Mouse (Mus musculus): ENCODE results near the gene Rab23. TPM values are rescaled to one million over a fixed set of nuclear protein-coding genes. Genes with fewer than 3 reads are reported as not detected.
"Not testable (repeated sequence)": the region's sequence is repeated elsewhere in the genome, so short reads cannot be mapped to it uniquely, and the experiment has no call there.

The Rab23 gene
- polyA plus RNA-seq, 3 experiments from 2014 or later: 6.7 to 7.5 (median 6.8) TPM

DNA sequence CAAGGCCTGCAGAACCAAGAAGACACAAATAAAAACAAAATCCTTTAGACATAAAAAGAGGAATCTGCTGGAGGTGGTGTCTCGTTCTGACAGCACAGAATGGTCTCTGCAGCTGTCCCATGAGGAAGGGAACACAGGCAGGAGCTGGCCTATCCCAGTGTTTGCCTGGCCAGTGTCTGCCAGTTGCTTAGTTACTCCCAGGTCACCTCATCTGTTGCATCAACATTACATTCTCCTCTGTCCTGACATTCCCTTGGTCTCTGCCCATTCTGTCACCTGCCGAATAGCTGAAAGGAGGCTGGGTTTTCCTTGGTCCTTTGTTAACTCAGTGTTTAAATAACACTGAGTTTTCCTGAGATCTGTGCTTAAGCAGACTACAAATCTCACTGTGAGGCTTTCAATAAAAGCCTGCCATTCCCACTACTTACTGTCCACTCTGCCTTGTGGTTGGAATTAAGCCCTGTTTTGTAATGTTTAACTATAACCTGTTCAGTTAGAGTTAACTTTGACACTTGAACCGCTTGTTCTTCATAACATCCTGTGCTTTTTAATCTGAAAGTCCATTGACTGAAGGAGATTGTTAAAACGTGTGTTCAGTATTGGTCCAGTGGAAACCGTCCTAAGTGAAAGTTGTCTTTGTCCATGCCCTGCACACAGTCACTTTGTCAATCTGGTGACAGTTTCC is 14.5 kb downstream of the Rab23 start:
- ATAC-seq: no peak

GRCm38 (mm10) chr1:33738281-33738680 is 18.6 kb downstream of the Rab23 start:
- no peak for ATAC-seq

- ATAC-seq: peak; percentile 42
Observed at GRCm38 (mm10) chr1:33738681-33739278, 19.1 kb downstream of the Rab23 start.

- peak; percentile 86 for ATAC-seq
Observed at GRCm38 (mm10) chr1:33739302-33739701, 19.6 kb downstream of the Rab23 start.

DNA sequence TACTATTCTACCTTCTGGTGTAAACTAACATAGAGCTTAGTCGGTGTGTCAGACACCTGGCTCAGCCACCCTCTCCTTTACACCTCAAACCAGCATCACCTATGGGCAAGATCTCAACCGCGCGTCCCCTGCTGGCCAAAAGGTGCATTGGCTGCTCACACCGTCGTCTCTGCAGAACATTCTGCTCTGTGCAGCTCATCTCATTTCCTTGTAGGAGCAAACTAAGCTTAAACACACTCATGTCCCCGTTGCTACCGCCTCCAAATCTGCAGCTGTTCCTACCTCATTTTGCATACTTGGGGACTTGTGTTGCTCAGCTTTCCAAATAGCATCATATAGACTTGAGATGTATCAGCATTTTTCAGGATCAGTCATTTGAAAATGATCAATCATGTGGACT is 23.2 kb downstream of the Rab23 start:
- ATAC-seq: peak; percentile 63

DNA sequence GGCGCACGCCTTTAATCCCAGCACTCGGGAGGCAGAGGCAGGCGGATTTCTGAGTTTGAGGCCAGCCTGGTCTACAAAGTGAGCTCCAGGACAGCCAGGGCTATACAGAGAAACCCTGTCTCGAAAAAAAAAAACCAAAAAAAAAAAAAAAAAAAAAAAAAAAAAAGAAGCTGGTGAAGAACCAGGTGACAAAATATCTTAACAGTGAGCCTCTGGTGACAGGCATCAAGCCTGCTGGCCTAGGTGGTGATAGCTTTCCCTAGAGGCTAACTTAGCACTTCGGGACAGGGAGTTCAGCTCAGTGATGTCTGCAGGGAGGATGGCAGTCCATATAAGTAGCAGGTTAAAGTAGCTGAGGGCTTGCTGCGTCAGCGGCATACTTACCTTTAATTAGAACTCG is 25.1 kb downstream of the Rab23 start:
- not testable (repeated sequence) for ATAC-seq

GRCm38 (mm10) chr1:33745901-33746300 is 26.2 kb downstream of the Rab23 start:
- no peak for ATAC-seq

DNA sequence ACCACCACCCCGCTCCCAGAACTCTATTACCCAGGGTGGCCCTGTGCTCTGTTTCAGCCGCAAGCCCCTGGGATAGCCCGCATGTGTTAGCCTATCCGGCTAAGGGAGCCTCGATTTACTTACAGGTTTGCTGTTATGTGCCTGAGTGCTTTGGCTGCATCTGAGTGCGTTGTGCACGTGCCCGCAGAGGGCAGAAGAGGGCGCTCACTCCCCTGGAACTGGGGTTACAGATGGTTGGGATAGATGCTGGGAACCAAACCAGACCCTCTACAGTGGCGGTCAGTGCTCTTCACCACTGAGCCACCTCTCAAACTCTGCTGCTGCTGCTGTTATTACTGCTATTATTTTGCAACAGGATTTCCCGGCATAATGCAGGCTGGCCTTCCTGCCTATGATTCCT is 29.4 kb downstream of the Rab23 start:
- no peak for ATAC-seq

DNA sequence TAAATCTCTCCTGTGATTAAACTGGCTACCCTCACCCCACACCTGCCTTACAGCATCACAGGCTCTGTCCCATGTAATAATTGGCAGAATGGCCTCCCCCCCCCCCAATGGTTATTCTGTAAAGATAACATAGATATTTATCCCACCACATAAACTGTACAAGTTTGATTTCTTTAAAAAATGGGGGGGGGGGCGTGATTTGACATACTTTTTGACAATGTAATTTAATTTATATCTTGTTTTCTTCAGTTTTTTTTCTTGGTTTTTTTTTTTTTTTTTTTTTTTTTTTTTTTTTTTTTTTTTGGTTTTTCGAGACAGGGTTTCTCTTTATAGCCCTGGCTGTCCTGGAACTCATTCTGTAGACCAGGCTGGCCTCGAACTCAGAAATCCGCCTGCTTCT is 30.0 kb downstream of the Rab23 start:
- ATAC-seq: not testable (repeated sequence)

DNA sequence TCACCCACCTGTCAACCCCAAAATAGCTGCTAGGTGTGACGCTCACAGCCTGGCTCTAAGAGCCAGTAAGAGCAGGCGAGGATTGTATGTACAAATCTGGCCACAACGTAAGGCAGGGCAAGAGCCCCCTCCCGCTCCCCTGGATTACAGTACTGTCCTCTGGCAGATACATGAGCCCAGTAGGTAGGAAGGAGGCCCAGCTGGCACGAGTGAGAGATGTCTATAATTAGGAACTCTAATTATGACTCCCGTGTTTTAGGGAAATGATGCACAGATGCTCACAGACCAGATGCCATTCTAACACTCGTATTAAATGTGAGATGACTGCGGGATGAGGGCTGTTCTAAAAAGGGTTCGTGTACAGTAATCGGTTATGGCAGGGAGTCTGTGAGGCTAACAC is 31.6 kb downstream of the Rab23 start:
- no peak for ATAC-seq

DNA sequence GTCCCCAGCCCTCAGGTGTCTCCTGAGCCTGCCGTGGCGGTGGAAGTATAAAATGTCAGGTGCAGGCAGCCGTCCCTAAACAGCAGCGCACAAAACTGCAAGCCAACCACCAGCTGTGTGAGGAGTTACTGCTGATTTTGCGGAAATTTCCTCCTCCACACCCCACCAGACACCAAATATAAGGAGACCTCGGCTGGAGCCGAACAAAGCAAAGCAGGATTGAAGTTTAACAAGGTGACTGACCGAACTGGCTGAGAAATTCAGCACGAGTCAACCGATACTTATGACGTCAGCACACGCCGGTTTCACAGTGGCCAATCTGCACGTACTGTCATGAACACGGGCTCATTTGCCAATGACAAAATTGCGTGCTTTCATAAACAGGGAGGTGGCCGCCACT is 34.4 kb downstream of the Rab23 start:
- no peak for ATAC-seq

GRCm38 (mm10) chr1:33754965-33755735 is 35.5 kb downstream of the Rab23 start:
- ATAC-seq: no peak

DNA sequence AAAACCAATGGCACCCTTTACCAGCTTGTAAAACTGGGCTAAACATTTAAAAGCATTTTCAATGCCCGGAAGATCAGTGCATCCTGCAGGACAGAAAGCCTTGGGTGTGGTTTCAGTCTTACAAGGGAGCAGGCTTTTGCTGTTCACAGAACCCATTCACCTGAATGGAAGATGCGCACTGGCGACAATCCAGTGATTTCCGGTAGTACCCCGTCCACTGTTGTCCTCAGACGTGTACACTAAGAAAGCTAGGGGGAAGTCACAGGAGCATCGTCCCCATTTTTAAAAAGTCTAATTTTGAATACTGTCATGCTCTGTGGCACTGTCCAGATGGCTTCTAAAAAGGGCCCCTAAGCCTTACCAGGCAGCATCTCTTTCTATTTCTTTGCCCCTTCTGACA is 36.1 kb downstream of the Rab23 start:
- ATAC-seq: no peak

GRCm38 (mm10) chr1:33756258-33757032 is 36.8 kb downstream of the Rab23 start:
- ATAC-seq: peak; percentile 5

- peak; percentile 44 for ATAC-seq
Observed at GRCm38 (mm10) chr1:33757033-33757413, 37.3 kb downstream of the Rab23 start.

DNA sequence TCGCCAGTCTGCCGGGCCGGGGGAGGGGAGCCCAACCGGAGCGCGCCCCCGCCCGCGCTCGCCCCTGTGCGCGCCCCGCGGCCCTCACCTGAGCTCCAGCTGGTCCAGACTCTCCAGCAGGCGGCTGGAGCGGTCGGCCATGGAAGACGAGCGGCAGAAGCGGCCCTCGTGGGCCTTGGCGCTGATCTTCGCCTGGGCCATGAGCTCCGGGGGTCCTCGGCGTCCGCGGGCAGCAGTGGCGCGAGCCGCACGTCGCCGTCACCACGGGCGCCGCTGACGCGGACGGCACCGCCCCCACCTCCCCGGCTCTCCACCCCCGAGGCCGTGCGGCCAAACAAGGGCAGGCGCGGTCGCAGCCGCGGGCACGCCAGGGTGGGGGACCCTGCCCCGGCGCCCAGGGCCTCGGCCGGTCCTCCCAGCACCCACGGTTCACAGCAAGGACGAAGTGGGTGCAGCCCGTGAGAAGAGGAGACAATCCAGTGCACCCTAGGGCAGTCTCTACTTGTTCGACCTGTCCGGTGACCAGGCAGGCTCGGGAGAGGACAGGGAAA is 37.9 kb downstream of the Rab23 start, which contains the start of gene Bag2:
Bag2 (minus strand) TSS at position 305 of the 551 bp plus-strand sequence.
- peak; percentile 45 for ATAC-seq

DNA sequence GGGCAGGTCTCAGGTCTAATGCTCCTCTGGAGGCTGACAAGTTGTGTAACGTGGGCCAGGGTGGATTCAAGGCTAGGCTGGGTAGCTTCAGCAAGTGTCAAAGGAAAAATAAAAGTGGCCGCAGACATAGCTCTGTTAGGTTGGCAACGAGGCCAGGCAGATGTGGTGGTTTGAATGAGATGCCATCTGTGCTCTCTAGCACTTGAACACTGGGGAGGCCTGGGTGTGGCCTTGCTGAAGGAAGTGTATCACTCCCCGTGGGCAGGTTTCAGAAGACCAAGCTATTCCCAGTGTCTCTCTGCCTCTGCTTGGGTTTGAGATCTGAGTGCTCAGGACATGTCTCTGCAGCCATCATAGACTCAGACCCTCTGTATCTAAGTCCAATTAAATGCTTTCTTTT is 38.8 kb downstream of the Rab23 start:
- no peak for ATAC-seq

- no peak for ATAC-seq
Observed at GRCm38 (mm10) chr1:33763826-33764225, 44.1 kb downstream of the Rab23 start.

- no peak for ATAC-seq
Observed at GRCm38 (mm10) chr1:33765468-33766080, 45.9 kb downstream of the Rab23 start.

DNA sequence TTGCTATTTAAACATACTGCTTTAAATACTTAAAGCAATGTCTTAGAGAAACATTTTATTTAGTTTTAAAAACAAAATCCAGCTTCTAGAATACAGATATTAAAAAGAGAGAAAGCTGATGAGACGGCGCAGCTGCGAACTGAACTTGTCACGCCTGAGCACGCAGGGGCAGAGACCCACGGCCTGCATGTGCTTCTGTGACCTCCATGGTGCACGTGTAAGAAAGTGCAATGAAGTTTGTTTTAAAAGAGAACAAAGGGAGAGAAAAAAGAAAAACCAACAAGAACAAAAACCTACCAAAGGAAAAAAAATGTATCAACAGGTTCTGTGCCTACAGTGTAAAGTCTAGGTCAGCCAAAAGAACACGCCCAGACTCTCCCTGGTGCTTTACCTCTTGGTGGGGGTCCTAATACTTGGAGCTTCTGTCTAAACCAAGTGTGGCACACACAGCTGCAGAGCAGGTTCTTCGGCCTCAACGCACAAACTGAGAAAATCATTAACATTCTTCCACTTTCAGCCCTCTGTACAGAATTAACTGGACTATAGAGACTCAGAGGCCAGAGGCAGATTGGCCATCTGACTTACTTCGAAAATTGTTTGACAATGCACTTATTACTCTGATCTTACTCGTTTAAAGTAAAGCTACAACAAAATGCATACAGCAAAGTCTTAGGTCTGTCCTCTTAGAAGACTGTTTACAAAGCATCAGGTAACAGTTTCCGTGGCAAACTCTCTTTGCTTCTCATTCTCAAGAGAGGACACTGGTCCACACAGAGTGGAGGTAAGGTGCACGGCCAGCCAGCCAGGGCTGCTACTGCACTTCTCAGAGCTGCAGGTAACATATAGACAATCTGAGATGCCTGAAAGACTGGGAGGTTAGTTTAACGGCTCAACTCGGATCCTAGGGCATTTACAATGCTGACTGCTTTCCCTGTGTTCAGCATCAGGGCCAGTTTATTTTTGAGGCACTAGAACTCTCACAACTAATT is 47.1 kb downstream of the Rab23 start:
- no peak for ATAC-seq
